Mouse (Mus musculus) lung, postnatal 0 days (tissue): Measurements from ENCODE around the gene Chmp4b.

ENCODE experiments used
- CTCF ChIP-seq: IDR thresholded peaks from 2 replicates; pipeline ENCODE4 v1.5.1; 2016; ENCODE audit warnings: antibody characterized with exemption, mild to moderate bottlenecking
- EP300 ChIP-seq: IDR thresholded peaks from 2 replicates; pipeline ENCODE4 v1.6.1; 2016; ENCODE audit warnings: antibody characterized with exemption, mild to moderate bottlenecking, control low read depth

- TF ChIP-seq CTCF (no peak), EP300 (no peak)
These were observed 42.4 kb downstream of the Chmp4b start for GRCm38 (mm10) chr2:154693941-154694256.
